ENCODE assay signal across 17 mouse cellular contexts in the genomic region with DNA sequence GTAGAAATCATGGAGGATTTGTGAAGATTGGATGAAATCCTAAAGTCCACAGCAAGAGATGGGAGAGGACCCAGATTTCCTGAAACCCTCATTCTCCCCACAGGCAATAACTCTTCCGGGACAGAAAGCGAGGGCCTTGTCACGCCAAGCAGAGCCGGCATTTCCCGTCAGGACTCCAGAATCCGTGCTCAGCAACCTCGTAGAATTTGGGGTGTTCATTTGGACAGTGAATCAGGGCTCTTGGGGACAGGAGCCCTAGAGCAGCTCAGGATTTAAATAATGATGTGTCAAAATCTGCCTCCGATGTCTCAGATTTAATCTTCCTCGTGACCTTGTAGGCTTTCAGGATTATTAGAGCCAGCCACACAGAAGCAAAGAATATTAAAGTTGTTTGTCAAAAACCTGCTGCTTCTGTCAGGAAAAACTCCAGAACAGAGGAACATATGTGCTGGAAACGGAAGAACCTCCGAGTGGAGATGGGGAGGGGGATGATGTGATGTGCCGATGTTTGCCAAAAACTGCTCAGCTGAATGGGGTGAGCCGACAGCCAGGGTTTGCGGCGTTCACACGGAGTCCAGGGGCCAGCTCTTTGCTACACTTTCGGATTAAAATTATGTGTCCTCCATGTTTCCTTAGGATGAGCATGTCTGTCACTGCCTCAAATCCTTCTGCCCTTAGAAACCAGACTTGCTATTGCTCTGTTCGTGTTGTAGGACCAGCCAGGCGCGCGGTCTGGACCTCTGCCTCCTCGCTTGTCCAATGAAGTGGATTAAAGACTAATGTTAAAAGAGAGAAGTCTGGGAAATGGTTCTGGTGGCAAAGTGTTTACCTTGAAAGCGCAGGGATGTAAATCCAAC.
DNase-seq lines count a peak whose midpoint lies in the region; ATAC-seq and TF ChIP-seq lines count a peak whose summit lies in the region.
"Had no signal": no experiment of that assay in that cellular context is flagged by ENCODE, and none has a peak within 500 bp of the region (broad histone marks: within the 10 kb centered on the region; RNA-seq: fewer than 3 reads in every experiment).

No protein-coding gene starts in this region.

- TF ChIP-seq CTCF in brain, embryonic 14.5 days (IDR thresholded peaks at IDR 0.05; ENCODE audit: borderline replicate concordance, extremely low read depth, insufficient read depth, insufficient read length), result no peak
- no peak for TF ChIP-seq CTCF in forebrain, postnatal 0 days (IDR thresholded peaks at IDR 0.05; ENCODE audit: low read depth)

- no peak overlapping the region for H3K9ac ChIP-seq in forebrain, embryonic 14.5 days (ENCODE audit: low read length)
- no peak overlapping the region for H3K9ac ChIP-seq in forebrain, embryonic 12.5 days
- peak overlapping the region; percentile 22; the same call in 1 of the 2 replicates for H3K9ac ChIP-seq in forebrain, postnatal 0 days
- H3K9ac ChIP-seq: liver, embryonic 14.5 days had no signal

- no peak for TF ChIP-seq POLR2A in brain, embryonic 14.5 days (IDR thresholded peaks at IDR 0.05; ENCODE audit: borderline replicate concordance, extremely low read depth, insufficient read depth, insufficient read length, poor library complexity, severe bottlenecking)

- 0 out of 2 replicates have a peak, but pooled peaks have one; percentile 42 for ATAC-seq in forebrain, embryonic 14.5 days
- no peak for ATAC-seq in forebrain, embryonic 12.5 days (ENCODE audit: low FRiP score)
- ATAC-seq in forebrain, postnatal 0 days, result peak; percentile 54

- H3K27me3 ChIP-seq in forebrain, embryonic 14.5 days (replicated peaks; ENCODE audit: control insufficient read depth, insufficient read depth, low read length), result no peaks in the 10 kb centered on the region
- H3K27me3 ChIP-seq in forebrain, embryonic 12.5 days, result no peaks in the 10 kb centered on the region
- no peaks in the 10 kb centered on the region for H3K27me3 ChIP-seq in forebrain, postnatal 0 days (ENCODE audit: insufficient read depth, low read length)

- 0 out of 2 replicates have a peak overlapping the region, but pooled peaks have one; percentile 36 for H3K27ac ChIP-seq in forebrain, embryonic 14.5 days (ENCODE audit: low read depth, low read length)
- H3K27ac ChIP-seq in forebrain, embryonic 12.5 days, result no peak overlapping the region
- H3K27ac ChIP-seq in forebrain, postnatal 0 days (ENCODE audit: low read depth, low read length), result peak overlapping the region; percentile 68
- H3K27ac ChIP-seq: gastrocnemius, adult 2 months; limb, embryonic 10.5 days; liver, embryonic 14.5 days had no signal

- no peak overlapping the region for H3K4me3 ChIP-seq in forebrain, embryonic 14.5 days (ENCODE audit: low read depth, low read length)
- no peak overlapping the region for H3K4me3 ChIP-seq in forebrain, embryonic 12.5 days (replicated peaks)
- no peak overlapping the region for H3K4me3 ChIP-seq in forebrain, postnatal 0 days (ENCODE audit: low read depth, low read length)
- H3K4me3 ChIP-seq: gastrocnemius, adult 2 months; limb, embryonic 10.5 days had no signal

- no peaks in the 10 kb centered on the region for H3K9me3 ChIP-seq in forebrain, embryonic 14.5 days (replicated peaks; ENCODE audit: control insufficient read depth, low read length)
- H3K9me3 ChIP-seq in forebrain, embryonic 12.5 days, result no peaks in the 10 kb centered on the region
- H3K9me3 ChIP-seq in forebrain, postnatal 0 days (ENCODE audit: low read length), result no peaks in the 10 kb centered on the region
- H3K9me3 ChIP-seq: limb, embryonic 10.5 days had no signal

- DNase-seq in forebrain, embryonic 14.5 days (ENCODE audit: low spot score), result peak; percentile 70
- peak; percentile 30 to 37 for DNase-seq in layer of hippocampus, postnatal 10 days (ENCODE audit: low spot score in 2 of 2)
- no peak for DNase-seq in layer of hippocampus, postnatal 25 days (ENCODE audit: extremely low spot score in 1 of 2, low spot score in 1 of 2)
- peak; percentile 77 for DNase-seq in brain, embryonic 14.5 days (ENCODE audit: low read depth)
- peak; percentile 61 for DNase-seq in forebrain, postnatal 0 days
- no peak for DNase-seq in adrenal gland, postnatal 25 days
- DNase-seq: adrenal gland, postnatal 10 days; gastrocnemius, adult 2 months; heart, postnatal 4 days; kidney, adult 11 months; lung, postnatal 14 days had no signal

- H3K36me3 ChIP-seq in forebrain, embryonic 14.5 days (ENCODE audit: control insufficient read depth, insufficient read depth, low read length), result no peaks in the 10 kb centered on the region
- H3K36me3 ChIP-seq in forebrain, embryonic 12.5 days (replicated peaks), result no peaks in the 10 kb centered on the region
- no peaks in the 10 kb centered on the region for H3K36me3 ChIP-seq in forebrain, postnatal 0 days (ENCODE audit: insufficient read depth)
- H3K36me3 ChIP-seq: G1E; limb, embryonic 10.5 days had no signal

- H3K4me2 ChIP-seq in forebrain, embryonic 14.5 days (ENCODE audit: low read length), result no peak overlapping the region
- no peak overlapping the region for H3K4me2 ChIP-seq in forebrain, embryonic 12.5 days
- no peak overlapping the region for H3K4me2 ChIP-seq in forebrain, postnatal 0 days (ENCODE audit: low read depth)
- H3K4me2 ChIP-seq: heart, embryonic 11.5 days; midbrain, embryonic 11.5 days had no signal

- WGBS in forebrain, embryonic 14.5 days, result 74% methylated on average over 23 of the region's 23 CpGs
- 88% methylated on average over 23 of the region's 23 CpGs for WGBS in forebrain, embryonic 12.5 days
- 56% methylated on average over 23 of the region's 23 CpGs for WGBS in forebrain, postnatal 0 days

- no peaks in the 10 kb centered on the region for H3K4me1 ChIP-seq in forebrain, embryonic 14.5 days (ENCODE audit: control insufficient read depth, insufficient read depth, low read length)
- H3K4me1 ChIP-seq in forebrain, embryonic 12.5 days, result peaks cover 4% of the 10 kb centered on the region; the same call in 1 of the 2 replicates
- H3K4me1 ChIP-seq in forebrain, postnatal 0 days (ENCODE audit: insufficient read depth), result no peaks in the 10 kb centered on the region

Comparison
In these comparisons a context has a peak if more than half of its experiments do, and no peak if none do; other contexts are left out.
1. DNase-seq: peak in forebrain, embryonic 14.5 days (single experiment), layer of hippocampus, postnatal 10 days (2 of 2), brain, embryonic 14.5 days (single experiment) and forebrain, postnatal 0 days (single experiment); none in layer of hippocampus, postnatal 25 days (0 of 2) and adrenal gland, postnatal 25 days (single experiment).